Mouse (Mus musculus) Patski (cell line): ENCODE results near the gene Zfp553. TPM values are rescaled to one million over a fixed set of nuclear protein-coding genes. Genes with fewer than 3 reads are reported as not detected.
A peak's percentile ranks its signal among the peaks of the same experiment; 100 is the strongest.

Experiments used
- ATAC-seq: fragments of 100-300 bp; one replicate; pipeline ENCODE4 v1.8.0; 2021
- CTCF ChIA-PET: fragments of 350-600 bp; sonication (Branson Sonifier 250); formaldehyde crosslinking; loops from one replicate; lab custom pipeline; 2022; ENCODE audit warnings: inconsistent platforms; lab: Charles Lee
- POLR2A ChIA-PET: fragments of 350-600 bp; sonication (Branson Sonifier 250); formaldehyde crosslinking; loops from one replicate; lab custom pipeline; 2022; ENCODE audit warnings: antibody characterized with exemption, inconsistent platforms; lab: Charles Lee
- DNase-seq: peaks from one replicate; pipeline ENCODE4 v3.0.0-alpha.2; 2011; ENCODE audit warnings: low read depth, low spot score
- H3K27me3 ChIP-seq: fragments of 371-371 bp; one replicate; pipeline ENCODE4 v1.5.1; 2021
- CTCF ChIP-seq: fragments of 100-300 bp; IDR thresholded peaks from one replicate; pipeline ENCODE4 v1.5.1; 2021
- in situ Hi-C: fragments of 300-500 bp; cut with MboI; formaldehyde crosslinking; loops from 3 replicates; pipeline ENCODE4 v1.11.1; 2018; ENCODE audit warnings: low pct_unique_long_range_greater_than_20kb, mixed read lengths
- polyA plus RNA-seq: library from polyadenylated mRNA; unstranded; gene quantifications from one replicate; pipeline ENCODE4 v1.2.3, GENCODE M21; 2021

Gene Zfp553
- polyA plus RNA-seq, 1 experiment from 2014 or later, result 17.7 TPM

DNA sequence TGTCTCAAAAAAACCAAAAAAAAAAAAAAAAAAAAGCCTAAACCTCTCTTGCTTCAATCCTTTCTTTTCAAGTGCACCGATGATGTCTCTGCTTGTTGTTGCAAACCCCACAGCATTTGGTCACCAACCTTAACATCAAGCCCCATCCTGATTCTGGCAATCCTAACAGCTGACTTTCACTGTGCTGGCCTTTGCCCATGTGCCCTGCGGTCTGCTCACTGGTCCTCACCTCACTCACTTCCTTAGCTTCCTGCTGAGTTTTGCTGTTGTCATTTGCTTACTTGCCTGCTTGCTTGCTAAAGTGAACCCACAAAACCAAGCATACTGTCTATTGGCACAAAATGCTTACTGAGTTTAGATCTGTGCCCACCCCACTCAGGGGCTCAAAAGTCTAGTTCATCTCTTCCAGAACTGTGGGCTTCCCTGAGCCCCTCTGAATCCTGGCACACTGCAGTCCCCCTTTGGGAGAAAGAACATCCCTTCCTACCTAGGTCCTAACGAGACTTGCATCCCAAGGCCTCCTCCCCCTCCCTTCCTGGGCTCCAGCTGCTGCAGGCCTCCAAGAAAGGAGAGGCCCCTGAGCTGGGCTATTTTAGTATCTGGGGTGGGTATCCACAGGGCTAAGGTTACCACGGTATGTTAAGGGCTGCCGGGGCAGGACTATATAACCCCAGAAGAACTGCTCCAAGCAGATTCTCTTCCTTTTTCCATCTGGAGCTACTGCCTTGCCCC lies 21.7 kb upstream of the Zfp553 start:
- DNase-seq (no peak), ATAC-seq (no peak)
- ChIA-PET POLR2A (no interaction called here), CTCF (interaction anchor here (2.3 kb wide), 1 partner anchor 18 kb away, joined by 8 read pairs; no protein-coding TSS in a partner anchor)
- in situ Hi-C loops, result no loop called here
- no peaks in the 10 kb centered on the region for H3K27me3 ChIP-seq
- no peak for TF ChIP-seq CTCF

DNA sequence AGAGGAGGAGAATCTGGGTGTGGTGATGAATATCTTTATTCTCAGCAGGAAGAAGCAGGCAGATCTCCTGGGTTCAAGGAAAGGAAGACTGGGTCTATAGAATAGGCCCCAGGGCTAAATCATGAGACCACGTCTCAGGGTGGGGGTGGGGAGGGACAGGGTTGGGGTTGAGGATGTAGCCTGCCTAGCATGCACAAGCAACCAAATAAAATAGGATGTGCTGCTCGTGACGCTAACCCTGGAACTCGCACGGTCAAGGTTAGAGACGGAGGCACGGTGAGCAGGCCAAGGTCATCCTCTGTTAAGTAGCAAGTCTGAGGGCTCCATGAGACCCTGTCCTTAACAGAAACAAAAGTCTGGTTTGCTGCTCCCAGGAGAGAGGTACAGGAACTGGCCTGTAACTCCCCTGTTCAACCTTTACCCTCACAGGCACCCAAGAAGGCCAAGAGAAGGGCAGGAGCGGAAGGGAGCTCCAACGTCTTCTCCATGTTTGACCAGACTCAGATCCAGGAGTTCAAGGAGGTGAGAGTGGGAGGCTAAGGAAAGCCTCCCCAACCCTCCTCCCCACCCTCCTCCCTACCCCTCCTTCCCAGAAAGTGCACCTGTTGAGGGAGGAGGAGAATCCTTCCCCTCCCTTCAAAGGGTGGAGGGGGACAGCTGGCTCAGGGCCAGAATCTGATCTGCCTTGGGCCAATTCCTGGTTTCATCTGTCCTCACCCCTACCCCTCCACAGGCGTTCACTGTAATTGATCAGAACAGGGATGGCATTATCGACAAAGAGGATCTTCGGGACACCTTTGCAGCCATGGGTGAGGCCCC lies 20.2 kb upstream of the Zfp553 start:
- no peak for TF ChIP-seq CTCF
- ATAC-seq, result no peak
- no peak for DNase-seq
- no peaks in the 10 kb centered on the region for H3K27me3 ChIP-seq
- POLR2A ChIA-PET, result no interaction called here
- CTCF ChIA-PET, result interaction anchor here (1.0 to 3.5 kb wide), 5 partner anchors 10 to 25 kb away, joined by 3 to 27 read pairs (median 5); no protein-coding TSS in a partner anchor
- in situ Hi-C loops, result no loop called here

DNA sequence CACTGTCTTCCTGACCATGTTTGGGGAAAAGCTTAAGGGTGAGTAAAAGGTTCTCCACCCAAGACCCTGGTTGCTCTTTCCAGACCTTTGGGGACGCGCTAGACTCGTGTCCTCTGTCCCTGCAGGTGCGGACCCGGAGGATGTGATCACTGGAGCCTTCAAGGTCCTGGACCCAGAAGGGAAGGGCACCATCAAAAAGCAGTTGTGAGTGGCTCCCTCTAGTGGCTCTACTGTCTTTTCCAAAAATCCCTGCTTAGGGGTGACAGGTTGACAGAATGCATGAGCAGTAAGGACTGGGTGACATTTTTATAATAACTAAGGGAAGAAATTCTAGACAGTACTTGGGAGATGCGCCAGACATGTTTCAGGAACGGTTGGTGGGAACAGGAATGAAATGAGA lies 19.4 kb upstream of the Zfp553 start:
- TF ChIP-seq CTCF, result no peak
- CTCF ChIA-PET, result interaction anchor here (1.0 to 3.5 kb wide), 6 partner anchors 10 to 69 kb away, joined by 3 to 27 read pairs (median 4); no protein-coding TSS in a partner anchor
- POLR2A ChIA-PET, result no interaction called here
- in situ Hi-C loops, result no loop called here
- no peaks in the 10 kb centered on the region for H3K27me3 ChIP-seq
- ATAC-seq (no peak), DNase-seq (no peak)

DNA sequence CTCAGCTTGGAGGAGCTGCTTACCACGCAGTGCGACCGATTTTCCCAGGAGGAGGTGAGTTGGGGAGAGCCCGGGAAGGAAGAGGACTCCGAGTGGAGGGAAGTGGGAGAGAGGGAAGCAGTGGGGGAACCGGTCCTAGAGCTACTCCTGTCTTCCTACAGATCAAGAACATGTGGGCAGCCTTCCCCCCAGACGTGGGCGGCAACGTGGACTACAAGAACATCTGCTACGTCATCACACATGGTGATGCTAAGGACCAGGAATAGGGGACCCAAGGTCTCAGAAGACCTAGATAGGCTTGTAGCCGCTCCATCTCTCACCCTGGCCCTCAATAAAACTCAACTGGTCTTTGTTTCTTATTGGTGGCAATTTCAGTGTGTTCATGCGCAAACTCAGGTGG lies 18.9 kb upstream of the Zfp553 start:
- DNase-seq, result no peak
- no peak for ATAC-seq
- in situ Hi-C loops, result no loop called here
- H3K27me3 ChIP-seq, result no peaks in the 10 kb centered on the region
- ChIA-PET POLR2A (no interaction called here), CTCF (interaction anchor here (1.1 to 3.5 kb wide), 4 partner anchors 9 to 70 kb away, joined by 3 to 27 read pairs (median 4); no protein-coding TSS in a partner anchor)
- no peak for TF ChIP-seq CTCF

DNA sequence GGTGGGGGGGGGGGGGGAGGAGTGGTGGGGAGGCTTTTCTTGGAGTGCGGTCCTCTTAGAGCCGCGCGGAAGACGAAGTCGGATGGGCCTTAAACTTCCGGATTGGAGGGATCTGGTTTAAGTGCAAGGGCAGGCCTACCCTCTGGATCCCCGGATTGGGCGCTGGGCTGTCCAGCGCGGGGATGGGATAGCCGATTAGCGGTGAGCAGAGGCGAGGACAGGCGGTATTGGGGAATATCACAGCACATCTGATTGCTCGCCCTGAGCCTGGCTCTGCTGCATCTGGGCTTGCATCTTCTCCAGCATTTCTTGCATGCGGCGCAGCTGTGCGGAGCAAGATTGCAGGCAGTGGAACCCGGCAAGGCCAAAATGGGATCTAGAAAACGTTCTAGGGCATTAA lies 18.3 kb upstream of the Zfp553 start:
- DNase-seq (no peak), ATAC-seq (no peak)
- TF ChIP-seq CTCF, result no peak
- ChIA-PET CTCF (interaction anchor here (1.1 to 3.5 kb wide), 3 partner anchors 15 to 70 kb away, joined by 3 to 27 read pairs (median 3); no protein-coding TSS in a partner anchor), POLR2A (no interaction called here)
- H3K27me3 ChIP-seq, result no peaks in the 10 kb centered on the region
- in situ Hi-C loops, result no loop called here

DNA sequence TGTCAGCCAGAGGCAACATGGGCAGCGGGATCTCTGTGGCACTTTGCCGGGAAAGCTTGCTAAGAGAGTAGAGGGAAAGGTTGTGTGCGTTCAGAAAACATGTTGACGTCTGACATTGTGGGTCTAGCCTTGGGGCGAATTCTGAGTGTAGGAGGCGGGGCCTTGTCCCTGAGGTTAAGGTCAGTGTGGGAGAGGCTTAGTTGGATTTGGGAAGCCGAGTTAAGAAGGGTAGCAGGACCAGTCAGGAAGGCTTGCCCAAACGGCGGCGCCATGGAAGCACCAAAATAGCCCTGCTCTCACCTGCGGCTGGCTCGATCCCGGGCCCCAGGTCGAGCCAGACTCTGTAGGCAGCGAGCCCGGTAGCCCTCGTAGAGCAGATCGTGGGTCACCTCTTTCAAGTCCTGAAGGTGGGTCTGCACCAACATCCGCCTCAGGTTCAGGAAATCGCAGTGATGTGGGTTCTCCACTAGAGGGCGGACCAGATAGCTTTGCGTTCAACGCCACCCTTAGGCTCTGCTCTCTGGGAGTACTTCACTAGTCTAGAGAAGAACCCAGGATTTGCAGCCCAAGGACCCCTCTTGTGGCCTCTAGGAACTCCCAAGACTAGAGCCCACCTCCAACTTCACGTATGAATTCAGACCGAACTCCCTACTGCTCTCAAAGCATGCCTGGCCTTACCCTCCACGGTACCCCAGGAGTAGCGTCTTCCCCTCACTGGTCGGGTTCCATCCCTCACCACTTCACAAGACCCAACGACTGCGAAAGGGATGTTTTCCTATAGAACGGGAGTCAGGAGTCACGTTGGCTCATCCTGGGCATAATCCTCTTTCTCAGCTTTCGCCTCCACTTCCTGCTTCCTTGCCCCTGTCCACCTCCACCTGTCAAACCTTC lies 17.6 kb upstream of the Zfp553 start:
- H3K27me3 ChIP-seq, result no peaks in the 10 kb centered on the region
- in situ Hi-C loops, result no loop called here
- ATAC-seq (peak; percentile 29), DNase-seq (no peak)
- ChIA-PET POLR2A (no interaction called here), CTCF (interaction anchor here (1.3 to 3.5 kb wide), 2 partner anchors 14 to 71 kb away, joined by 3 to 27 read pairs; no protein-coding TSS in a partner anchor)
- TF ChIP-seq CTCF, result no peak

DNA sequence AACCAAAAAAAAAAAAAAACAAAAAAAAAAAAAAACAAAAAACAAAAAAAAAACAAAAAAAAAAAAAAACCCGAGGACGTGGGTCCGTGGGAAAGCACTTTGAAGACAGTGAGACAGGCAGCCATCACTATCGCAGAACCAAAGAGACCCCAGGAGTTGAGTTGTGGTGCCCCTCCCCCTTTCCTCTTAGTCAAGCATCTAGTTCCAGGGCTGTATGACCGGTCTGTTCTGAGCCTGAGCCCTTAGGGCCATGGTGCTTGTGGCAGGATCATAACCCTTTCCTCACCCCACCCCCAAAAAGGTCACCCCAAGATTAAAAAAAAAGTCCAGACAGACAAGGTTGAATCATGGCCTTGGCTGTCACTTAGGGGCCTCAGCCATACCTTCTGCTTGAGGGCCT lies 16.6 kb upstream of the Zfp553 start:
- in situ Hi-C loops, result no loop called here
- DNase-seq (no peak), ATAC-seq (no peak)
- POLR2A ChIA-PET, result no interaction called here
- no peaks in the 10 kb centered on the region for H3K27me3 ChIP-seq
- CTCF ChIA-PET, result interaction anchor here (3.1 to 3.5 kb wide), 2 partner anchors 13 kb away, joined by 18 to 27 read pairs; no protein-coding TSS in a partner anchor
- no peak for TF ChIP-seq CTCF

DNA sequence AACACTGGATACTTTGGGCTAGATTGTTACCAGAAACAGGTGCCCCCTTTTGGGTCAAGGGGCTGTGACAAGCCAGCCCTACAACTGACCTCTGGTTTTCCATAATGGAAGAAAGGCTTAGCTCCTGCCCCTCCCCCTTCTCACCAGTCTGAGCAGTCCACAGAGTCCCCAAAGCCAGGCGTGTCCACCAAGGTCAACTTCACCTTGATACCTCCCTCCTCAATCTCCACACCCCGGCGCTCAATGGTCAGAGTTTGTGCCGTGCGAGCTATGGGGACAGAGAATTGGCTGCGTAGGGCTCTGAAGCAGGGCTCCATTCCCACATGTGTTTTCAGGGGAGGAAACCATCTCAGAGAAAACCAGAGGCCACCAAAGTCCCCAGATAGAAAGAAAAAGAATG lies 15.4 kb upstream of the Zfp553 start:
- no peak for TF ChIP-seq CTCF
- no peak for ATAC-seq
- ChIA-PET CTCF (interaction anchor here (3.1 kb wide), 1 partner anchor 12 kb away, joined by 18 read pairs; no protein-coding TSS in a partner anchor), POLR2A (interaction anchor here (0.8 kb wide), 1 partner anchor 8 kb away, joined by 3 read pairs; no protein-coding TSS in a partner anchor)
- in situ Hi-C loops, result no loop called here
- no peaks in the 10 kb centered on the region for H3K27me3 ChIP-seq
- no peak for DNase-seq

DNA sequence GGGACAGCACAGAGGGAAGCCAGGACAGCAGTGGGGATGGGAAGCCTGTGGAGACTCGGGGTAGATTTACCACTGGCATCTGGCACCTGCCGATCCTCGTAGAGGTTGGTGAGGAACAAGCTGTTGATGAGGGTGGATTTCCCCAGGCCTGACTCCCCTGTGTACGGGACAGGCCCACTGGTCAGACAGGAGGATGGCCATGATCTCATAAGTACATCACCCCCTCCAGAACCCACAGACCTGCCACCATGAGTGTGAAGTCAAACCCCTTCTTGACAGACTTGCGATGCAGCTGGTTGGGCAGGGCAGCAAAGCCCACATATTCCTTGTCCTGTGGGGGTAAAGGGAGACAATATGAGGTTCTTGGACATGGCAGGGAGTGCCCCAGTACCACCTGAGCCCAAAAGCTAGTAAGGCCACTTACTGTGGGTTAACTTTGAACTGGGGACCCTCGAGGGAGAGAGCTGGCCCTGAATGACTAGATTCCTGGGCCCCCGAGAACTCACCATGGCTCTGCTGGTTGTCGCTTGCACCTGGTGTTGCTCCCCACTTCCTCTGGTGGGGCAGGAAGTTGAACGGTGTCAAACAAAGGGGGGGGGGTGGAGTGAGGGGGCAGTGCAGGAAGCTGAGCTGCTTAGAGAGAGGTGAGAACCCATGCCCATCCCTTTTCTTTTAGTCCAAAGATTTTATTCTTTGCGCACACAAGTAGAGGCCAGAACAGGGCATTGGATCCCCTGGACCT lies 14.8 kb upstream of the Zfp553 start:
- ATAC-seq (no peak), DNase-seq (no peak)
- ChIA-PET POLR2A (interaction anchor here (0.8 to 1.1 kb wide), 2 partner anchors 9 to 11 kb away, joined by 3 read pairs; no protein-coding TSS in a partner anchor), CTCF (interaction anchor here (1.0 to 3.1 kb wide), 2 partner anchors 8 to 11 kb away, joined by 3 to 18 read pairs; no protein-coding TSS in a partner anchor)
- TF ChIP-seq CTCF, result no peak
- no peaks in the 10 kb centered on the region for H3K27me3 ChIP-seq
- in situ Hi-C loops, result no loop called here
